Mouse (Mus musculus): Measurements from ENCODE around the gene Sec31b.

Sec31b gene

GRCm38 (mm10) chr19:44545321-44546041 lies at the start of gene Sec31b:
TSS of gene Sec31b (minus strand) at chr19:44545864.
- peak; percentile 31 to 38 for DNase-seq

- no peak for DNase-seq
These were observed 48.5 kb upstream of the Sec31b start for GRCm38 (mm10) chr19:44594180-44594579.

GRCm38 (mm10) chr19:44591638-44592037 lies 46.0 kb upstream of the Sec31b start:
- DNase-seq, result no peak

GRCm38 (mm10) chr19:44590992-44591391 lies 45.3 kb upstream of the Sec31b start:
- DNase-seq, result no peak

- DNase-seq, result no peak
These were observed 44.0 kb upstream of the Sec31b start for GRCm38 (mm10) chr19:44589591-44590223.

GRCm38 (mm10) chr19:44588036-44588435 lies 42.4 kb upstream of the Sec31b start:
- DNase-seq, result no peak

GRCm38 (mm10) chr19:44582638-44583309 lies 37.1 kb upstream of the Sec31b start:
- DNase-seq, result peak; percentile 91 to 93

GRCm38 (mm10) chr19:44582103-44582502 lies 36.4 kb upstream of the Sec31b start:
- no peak for DNase-seq

GRCm38 (mm10) chr19:44578038-44578437 lies 32.4 kb upstream of the Sec31b start:
- DNase-seq, result no peak

- DNase-seq, result no peak
These were observed 30.6 kb upstream of the Sec31b start for GRCm38 (mm10) chr19:44576275-44576674.

- DNase-seq, result no peak
These were observed 22.1 kb upstream of the Sec31b start for GRCm38 (mm10) chr19:44567763-44568162.

GRCm38 (mm10) chr19:44564006-44564405 lies 18.3 kb upstream of the Sec31b start:
- DNase-seq, result no peak

GRCm38 (mm10) chr19:44562652-44563206 lies 17.1 kb upstream of the Sec31b start, which contains the start of gene Hif1an:
TSS of gene Hif1an (plus strand) at chr19:44562850.
- DNase-seq, result peak; percentile 95 to 98

GRCm38 (mm10) chr19:44554861-44555590 lies 9.4 kb upstream of the Sec31b start, which contains the start of gene Ndufb8:
TSS of gene Ndufb8 (minus strand) at chr19:44555440.
- peak; percentile 98 to 99 for DNase-seq

GRCm38 (mm10) chr19:44554490-44554860 lies 8.8 kb upstream of the Sec31b start:
- DNase-seq, result peak in 1 of 2 experiments; percentile 13

- DNase-seq, result no peak
These were observed 7.6 kb upstream of the Sec31b start for GRCm38 (mm10) chr19:44553286-44553685.

- no peak for DNase-seq
These were observed 7.1 kb upstream of the Sec31b start, which contains the start of gene Gm20538 for GRCm38 (mm10) chr19:44552731-44553130. TSS of gene Gm20538 (minus strand) at chr19:44552831.

GRCm38 (mm10) chr19:44544775-44545174 lies 889 bp downstream of the Sec31b start:
- DNase-seq, result peak; percentile 72 to 79

- DNase-seq, result no peak
These were observed 1.3 kb downstream of the Sec31b start for GRCm38 (mm10) chr19:44544372-44544771.

GRCm38 (mm10) chr19:44542694-44543178 lies 2.9 kb downstream of the Sec31b start:
- no peak for DNase-seq

- DNase-seq, result no peak
These were observed 8.2 kb downstream of the Sec31b start for GRCm38 (mm10) chr19:44537416-44537815.

GRCm38 (mm10) chr19:44535376-44535775 lies 10.3 kb downstream of the Sec31b start:
- DNase-seq, result peak in 1 of 2 experiments; percentile 20

Data from cerebellum, postnatal 36 days (tissue).